Mouse (Mus musculus) C2C12 (cell line): ENCODE results near the gene Exoc8.

ENCODE experiments used
- CEBPB ChIP-seq: IDR thresholded peaks from one replicate; pipeline ENCODE4 v1.6.1; 2011; ENCODE audit warnings: low read depth, mild to moderate bottlenecking, control low read depth, moderate library complexity
- CTCF ChIP-seq: IDR thresholded peaks from one replicate; pipeline ENCODE4 v1.5.1; 2011; ENCODE audit not compliant: control insufficient read depth, insufficient read depth, insufficient read length
- FOSL1 ChIP-seq: IDR thresholded peaks from one replicate; pipeline ENCODE4 v1.8.0; 2011; ENCODE audit warnings: mild to moderate bottlenecking, low read length; ENCODE audit not compliant: poor library complexity, insufficient read depth, severe bottlenecking
- MAX ChIP-seq: IDR thresholded peaks from one replicate; pipeline ENCODE4 v1.6.1; 2011; ENCODE audit warnings: mild to moderate bottlenecking, control low read depth
- MYOD1 ChIP-seq: IDR thresholded peaks from one replicate; pipeline ENCODE4 v1.6.1; 2011; ENCODE audit warnings: low read depth; ENCODE audit not compliant: control insufficient read depth, insufficient read length
- MYOG ChIP-seq: IDR thresholded peaks from one replicate; pipeline ENCODE4 v1.6.1; 2011; ENCODE audit not compliant: control insufficient read depth, insufficient read length; ENCODE audit errors: extremely low read depth
- USF1 ChIP-seq: IDR thresholded peaks from one replicate; pipeline ENCODE4 v1.6.1; 2011; ENCODE audit warnings: low read depth, mild to moderate bottlenecking, control low read depth, moderate library complexity

GRCm38 (mm10) chr8:124867126-124867525 is 30.4 kb downstream of the Exoc8 start:
- TF ChIP-seq CTCF = no peak
- TF ChIP-seq USF1 = no peak
- TF ChIP-seq CEBPB = no peak
- TF ChIP-seq MYOG = no peak
- TF ChIP-seq MYOD1 = no peak
- no peak for TF ChIP-seq MAX
- TF ChIP-seq FOSL1 = no peak
